Mouse (Mus musculus) cerebral cortex, adult 2 months (tissue): ENCODE measurements around the gene Gm45808.

Experiments used
- WGBS: fragments of 180-500 bp; shearing (Covaris S2); methylation state at CpG from one replicate; pipeline ENCODE4 v1.1.7; 2018; 5-methylcytosine and 5-hydroxymethylcytosine counted together

Gene Gm45808

GRCm38 (mm10) chr7:45451344-45451982 is 35.1 kb downstream of the Gm45808 start:
- WGBS, result 37% methylated on average over 23 of the region's 23 CpGs

DNA sequence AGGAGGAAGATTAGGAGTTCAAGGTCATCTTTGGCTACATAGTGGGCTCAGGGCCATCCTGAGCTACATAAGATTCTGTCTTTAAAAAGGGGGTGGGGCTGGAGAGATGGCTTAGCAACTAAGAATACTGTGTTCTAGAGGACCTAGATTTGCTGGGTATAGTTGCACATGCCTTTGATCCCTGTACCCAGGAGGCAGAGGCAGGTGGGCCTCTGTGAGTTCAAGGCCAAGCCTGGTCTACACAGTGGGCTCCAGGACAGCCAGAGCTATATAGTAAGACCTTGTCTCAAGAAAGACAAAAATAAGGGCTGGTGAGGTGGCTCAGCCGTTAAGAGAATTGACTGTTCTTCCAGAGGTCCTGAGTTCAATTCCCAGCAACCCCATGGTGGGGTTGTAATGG is 36.6 kb downstream of the Gm45808 start:
- 88% methylated on average over 1 of the region's 1 CpGs for WGBS

- WGBS, result 38% methylated on average over 11 of the region's 11 CpGs
These were observed 39.2 kb downstream of the Gm45808 start for GRCm38 (mm10) chr7:45447325-45447990.

- WGBS, result 90% methylated on average over 22 of the region's 22 CpGs
These were observed 42.8 kb downstream of the Gm45808 start for GRCm38 (mm10) chr7:45443526-45444420.

- WGBS, result 39% methylated on average over 19 of the region's 19 CpGs
These were observed 48.9 kb downstream of the Gm45808 start, which contains the start of gene Ruvbl2 for GRCm38 (mm10) chr7:45437521-45438276. TSS of gene Ruvbl2 (minus strand) at chr7:45438096.

DNA sequence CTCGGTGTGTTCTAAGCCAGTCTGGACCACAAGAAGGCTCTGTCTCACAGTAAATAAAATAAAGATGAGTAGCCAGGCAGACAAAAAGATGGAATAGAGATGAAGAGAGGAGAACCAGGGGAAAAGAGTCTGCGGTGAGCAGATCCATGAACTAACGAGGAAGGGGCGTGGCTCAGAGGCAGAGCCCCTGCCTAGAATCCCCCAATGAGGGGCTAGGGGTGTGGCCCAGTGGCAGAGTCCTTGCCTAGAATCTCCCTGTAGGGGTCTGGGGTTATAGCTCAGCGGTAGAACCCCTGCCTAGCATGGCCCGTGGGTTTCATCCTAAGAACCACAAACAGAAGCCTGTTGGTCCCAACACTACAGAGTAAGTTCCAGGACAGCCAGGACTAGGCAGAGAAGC is 49.6 kb downstream of the Gm45808 start:
- WGBS, result 63% methylated on average over 6 of the region's 6 CpGs

DNA sequence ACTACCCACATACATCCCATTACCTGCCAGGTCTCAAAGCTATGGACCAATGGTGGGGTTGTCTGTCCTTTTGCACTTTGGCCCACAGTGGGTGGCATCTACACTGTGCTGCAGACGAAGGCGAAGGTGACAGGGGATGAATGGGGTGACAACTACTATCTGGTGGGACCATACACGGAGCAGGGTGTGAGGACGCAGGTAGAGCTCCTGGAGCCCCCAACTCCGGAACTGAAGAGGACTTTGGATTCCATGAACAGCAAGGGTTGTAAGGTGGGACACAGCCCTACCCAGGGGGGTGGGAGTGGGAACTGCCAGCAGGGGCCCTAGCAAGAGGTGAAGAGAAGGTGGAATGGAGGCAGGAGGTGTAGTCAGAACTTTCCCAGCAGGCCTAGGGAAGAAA is 50.2 kb downstream of the Gm45808 start:
- 97% methylated on average over 5 of the region's 5 CpGs for WGBS

- WGBS, result 1% methylated on average over 16 of the region's 16 CpGs
These were observed 51.6 kb downstream of the Gm45808 start for GRCm38 (mm10) chr7:45435038-45435437.

- under 1% methylated on average over 45 of the region's 45 CpGs for WGBS
These were observed 52.2 kb downstream of the Gm45808 start, which contains the start of gene Gys1 for GRCm38 (mm10) chr7:45434203-45435015. TSS of gene Gys1 (plus strand) at chr7:45434844.

DNA sequence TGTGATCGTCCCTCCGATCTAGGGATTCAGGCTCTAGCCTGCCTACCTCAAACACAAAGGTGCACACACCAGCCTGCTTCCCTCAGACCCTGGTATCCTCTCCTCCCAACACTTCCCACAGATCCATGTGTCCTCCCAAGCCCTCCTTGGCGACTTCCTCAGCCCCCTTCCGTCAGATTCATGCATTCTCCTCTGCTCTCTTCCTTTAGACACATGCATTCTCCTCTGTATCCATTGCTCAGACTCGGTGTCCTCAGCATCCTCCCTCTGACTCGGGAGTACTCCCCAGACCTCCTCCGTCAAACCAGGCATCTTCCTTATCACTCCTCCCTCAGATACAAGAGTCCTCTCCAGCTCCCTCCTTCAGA is 52.8 kb downstream of the Gm45808 start:
- 0% methylated on average over 7 of the region's 7 CpGs for WGBS

DNA sequence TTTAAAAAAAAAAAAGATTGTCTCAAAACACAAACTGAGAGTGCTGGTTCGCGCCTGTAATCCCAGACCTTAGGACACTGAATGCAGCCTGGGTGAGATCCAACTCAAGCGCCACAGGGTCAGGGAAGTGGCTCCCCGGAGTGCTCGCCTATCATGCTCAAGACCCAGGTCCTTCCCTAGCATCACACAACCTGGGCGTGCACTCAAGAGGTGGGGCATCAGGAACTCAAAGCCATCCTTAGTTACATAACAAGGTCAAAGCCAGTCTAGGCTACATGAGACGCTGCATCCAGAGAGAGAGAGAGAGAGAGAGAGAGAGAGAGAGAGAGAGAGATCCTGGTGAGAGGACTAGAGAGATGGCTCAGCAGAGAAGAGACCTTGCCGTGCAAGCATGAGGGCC is 60.1 kb downstream of the Gm45808 start:
- WGBS, result 93% methylated on average over 8 of the region's 8 CpGs

- WGBS, result 93% methylated on average over 14 of the region's 14 CpGs
These were observed 65.4 kb downstream of the Gm45808 start for GRCm38 (mm10) chr7:45421194-45421593.

GRCm38 (mm10) chr7:45420615-45420919 is 66.0 kb downstream of the Gm45808 start, which contains the start of gene Lhb:
TSS of gene Lhb (plus strand) at chr7:45420820.
- 79% methylated on average over 6 of the region's 6 CpGs for WGBS

DNA sequence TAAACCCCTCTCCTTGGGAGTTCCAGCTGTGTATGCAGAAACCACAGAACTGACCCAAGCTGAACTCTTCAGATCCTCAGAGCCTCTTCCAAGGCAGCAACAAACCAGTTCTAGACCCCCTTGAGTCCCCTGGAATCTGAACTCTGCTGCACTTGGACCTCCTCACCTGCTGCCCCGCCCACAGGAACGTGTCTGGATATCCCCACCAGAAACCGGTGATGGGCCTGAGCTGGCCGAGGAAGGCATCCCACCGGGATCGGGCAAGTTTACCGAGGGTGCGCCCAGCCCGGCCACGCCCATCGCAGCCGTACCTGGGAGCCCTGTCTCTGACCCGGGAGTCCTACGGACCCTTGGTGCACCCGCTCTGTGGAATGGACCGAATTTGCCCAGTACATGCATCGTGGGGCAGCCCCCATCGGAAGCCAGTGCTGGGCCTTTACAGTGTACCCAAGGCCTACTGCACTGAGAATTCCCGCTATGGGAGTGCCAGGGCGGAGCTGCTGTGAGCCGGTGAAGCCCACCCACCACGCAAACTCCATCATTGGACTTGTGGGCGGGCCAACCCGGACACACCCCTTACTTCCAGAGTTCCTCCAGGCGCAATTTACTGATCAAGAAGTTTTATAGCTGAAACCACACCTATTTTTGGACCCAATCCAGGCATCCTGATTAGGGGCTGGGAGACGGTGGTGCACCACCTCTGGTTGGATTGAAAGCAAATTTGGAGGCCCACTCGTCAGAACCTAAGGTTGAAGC is 66.6 kb downstream of the Gm45808 start:
- WGBS, result 27% methylated on average over 27 of the region's 27 CpGs

GRCm38 (mm10) chr7:45417962-45418492 is 68.6 kb downstream of the Gm45808 start:
- WGBS, result 12% methylated on average over 13 of the region's 13 CpGs
